Mouse (Mus musculus): ENCODE measurements at regions not wholly inside any gene's neighbourhood (a gene's known extent, or its start where the extent isn't known, plus 50 kb on each side); places are given as distances from the start of the nearest gene placed in this dataset.

- Histone ChIP-seq H3K27ac (no peak overlapping the region), H3K4me1 (replicated peaks) (no peaks in the 10 kb centered on the region), H3K36me3 (no peaks in the 10 kb centered on the region), H3K27me3 (no peaks in the 10 kb centered on the region), H3K4me3 (no peak overlapping the region), H3K9me3 (no peaks in the 10 kb centered on the region), H3K4me2 (no peak overlapping the region), H3K9ac (no peak overlapping the region)
- WGBS, result 62% methylated on average over 2 of the region's 2 CpGs
- ATAC-seq (ENCODE audit: low FRiP score), result no peak
Observed at GRCm38 (mm10) chr3:120591183-120591582, 580.3 kb downstream of the Rwdd3 start.

- ATAC-seq (ENCODE audit: low FRiP score), result no peak
- 52% methylated on average over 6 of the region's 6 CpGs for WGBS
Observed at GRCm38 (mm10) chr3:120570806-120571425, 600.6 kb downstream of the Rwdd3 start.

DNA sequence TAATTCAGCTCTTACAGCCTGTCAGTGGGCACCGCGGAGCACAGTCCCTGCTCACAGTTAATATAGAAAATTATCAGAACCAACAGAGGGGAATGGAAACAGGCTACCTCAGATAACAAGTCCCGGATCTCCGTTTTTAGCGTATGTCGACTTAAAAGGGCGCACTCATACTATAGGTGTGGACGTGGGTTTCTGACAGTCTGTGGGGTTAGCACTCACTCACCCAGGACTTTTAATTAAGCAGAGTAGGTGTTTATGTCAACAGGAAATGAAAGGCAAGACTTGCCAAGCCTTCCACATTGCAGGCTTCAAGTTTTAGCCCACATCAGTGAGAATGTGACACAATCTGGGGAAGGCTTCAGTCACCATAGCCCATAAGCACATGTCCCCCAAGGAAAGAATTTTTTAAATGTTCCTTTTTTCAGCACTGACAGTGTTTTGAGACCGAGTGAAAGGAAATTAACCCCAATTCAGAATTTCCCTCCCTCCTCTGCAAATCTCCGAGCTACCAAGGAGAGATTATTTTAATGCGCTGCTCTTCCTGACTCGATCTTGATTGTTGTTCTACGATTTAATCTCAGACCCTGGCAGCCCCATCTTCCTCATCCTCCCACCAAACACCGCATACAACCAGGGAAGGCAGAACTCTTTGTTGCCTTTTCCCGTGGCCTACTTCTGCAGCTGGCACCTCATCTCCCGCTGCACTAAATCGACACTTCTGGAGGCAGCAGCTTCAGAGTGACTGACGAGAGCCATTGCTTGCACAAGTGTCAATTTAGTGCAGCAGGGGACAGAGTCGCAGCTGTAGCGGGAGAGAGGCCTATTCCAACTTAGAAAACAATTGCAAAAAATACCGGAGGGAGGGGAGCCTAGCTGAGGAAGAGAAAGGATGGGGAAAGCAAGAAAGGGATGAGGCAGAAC lies 629.7 kb downstream of the Rwdd3 start:
- no peaks in the 10 kb centered on the region for H3K27me3 ChIP-seq
- no peaks in the 10 kb centered on the region for H3K9me3 ChIP-seq
- WGBS, result 52% methylated on average over 21 of the region's 21 CpGs
- H3K4me3 ChIP-seq, result no peak overlapping the region
- peak overlapping the region; percentile 20; the same call in 1 of the 2 replicates for H3K4me2 ChIP-seq
- peak overlapping the region; percentile 24 for H3K27ac ChIP-seq
- peaks cover 10% of the 10 kb centered on the region for H3K4me1 ChIP-seq (replicated peaks)
- peak; percentile 46; the same call in 1 of the 2 replicates for ATAC-seq (ENCODE audit: low FRiP score)
- H3K9ac ChIP-seq, result 0 out of 2 replicates have a peak overlapping the region, but pooled peaks have one; percentile 30
- no peaks in the 10 kb centered on the region for H3K36me3 ChIP-seq

More at GRCm38 (mm10) chr3:120570806-120571425, 600.6 kb downstream of the Rwdd3 start:
- Histone ChIP-seq H3K36me3 (no peaks in the 10 kb centered on the region), H3K4me1 (replicated peaks) (no peaks in the 10 kb centered on the region), H3K9me3 (no peaks in the 10 kb centered on the region), H3K27ac (no peak overlapping the region), H3K4me2 (no peak overlapping the region), H3K27me3 (no peaks in the 10 kb centered on the region), H3K4me3 (no peak overlapping the region), H3K9ac (no peak overlapping the region)

DNA sequence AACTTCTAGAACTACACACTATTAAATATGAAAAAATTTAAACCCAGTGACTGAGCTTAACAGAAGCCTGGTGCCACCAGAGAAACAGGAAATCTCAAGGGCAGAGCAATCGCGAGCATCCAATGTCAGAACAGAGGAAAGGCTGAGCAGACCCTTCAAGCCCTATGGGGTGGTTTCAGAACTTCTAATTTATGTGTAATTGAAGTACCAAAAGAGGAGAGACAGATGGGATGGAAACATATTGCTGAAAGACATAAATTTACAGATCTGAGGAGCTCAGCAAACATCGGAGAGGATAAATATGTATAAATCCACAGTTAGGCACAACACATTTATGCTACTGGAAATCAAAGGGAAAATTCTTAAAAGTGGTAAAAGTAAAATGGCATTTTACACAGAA lies 637.6 kb downstream of the Rwdd3 start:
- Histone ChIP-seq H3K4me1 (replicated peaks) (no peaks in the 10 kb centered on the region), H3K27ac (no peak overlapping the region), H3K36me3 (no peaks in the 10 kb centered on the region), H3K27me3 (no peaks in the 10 kb centered on the region), H3K9me3 (no peaks in the 10 kb centered on the region), H3K9ac (no peak overlapping the region), H3K4me3 (no peak overlapping the region), H3K4me2 (no peak overlapping the region)
- WGBS, result 86% methylated on average over 3 of the region's 3 CpGs
- ATAC-seq (ENCODE audit: low FRiP score), result no peak

- WGBS, result 78% methylated on average over 9 of the region's 9 CpGs
- no peaks in the 10 kb centered on the region for H3K36me3 ChIP-seq
- no peak overlapping the region for H3K4me2 ChIP-seq
- no peaks in the 10 kb centered on the region for H3K4me1 ChIP-seq (replicated peaks)
- no peaks in the 10 kb centered on the region for H3K9me3 ChIP-seq
- no peak for ATAC-seq (ENCODE audit: low FRiP score)
- no peak overlapping the region for H3K27ac ChIP-seq
- no peak overlapping the region for H3K4me3 ChIP-seq
- H3K9ac ChIP-seq, result no peak overlapping the region
- H3K27me3 ChIP-seq, result no peaks in the 10 kb centered on the region
Observed at GRCm38 (mm10) chr3:120531880-120532580, 639.5 kb downstream of the Rwdd3 start.

- WGBS, result 88% methylated on average over 1 of the region's 1 CpGs
- H3K36me3 ChIP-seq, result no peaks in the 10 kb centered on the region
- no peak overlapping the region for H3K4me2 ChIP-seq
Observed at GRCm38 (mm10) chr3:120511651-120512050, 659.8 kb downstream of the Rwdd3 start.

DNA sequence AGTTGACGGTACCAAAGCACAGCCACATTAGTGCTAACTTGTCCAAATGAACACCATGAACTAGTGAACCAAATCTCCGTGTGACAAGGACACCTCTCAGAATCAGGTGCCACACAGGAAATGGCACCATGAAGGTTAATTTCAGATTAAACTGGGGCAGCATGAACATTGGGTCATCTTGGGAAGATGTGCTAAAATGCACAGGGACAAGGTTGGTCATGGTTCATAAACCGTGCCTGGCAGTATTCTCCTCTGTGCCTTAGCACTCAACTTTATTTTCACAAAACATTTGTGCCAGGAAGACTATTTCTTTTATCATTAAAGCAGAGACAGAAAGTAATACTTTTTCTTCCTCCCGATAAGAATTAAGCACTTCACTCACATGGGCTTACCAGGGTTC lies 672.6 kb downstream of the Rwdd3 start:
- 82% methylated on average over 4 of the region's 4 CpGs for WGBS
- Histone ChIP-seq H3K4me1 (replicated peaks) (no peaks in the 10 kb centered on the region), H3K4me3 (no peak overlapping the region), H3K4me2 (no peak overlapping the region), H3K9ac (no peak overlapping the region), H3K27me3 (no peaks in the 10 kb centered on the region), H3K27ac (no peak overlapping the region), H3K9me3 (no peaks in the 10 kb centered on the region), H3K36me3 (no peaks in the 10 kb centered on the region)
- ATAC-seq (ENCODE audit: low FRiP score), result no peak

More at GRCm38 (mm10) chr3:120511651-120512050, 659.8 kb downstream of the Rwdd3 start:
- Histone ChIP-seq H3K4me1 (replicated peaks) (no peaks in the 10 kb centered on the region), H3K27me3 (no peaks in the 10 kb centered on the region), H3K27ac (no peak overlapping the region), H3K9me3 (no peaks in the 10 kb centered on the region), H3K9ac (no peak overlapping the region), H3K4me3 (no peak overlapping the region)
- ATAC-seq (ENCODE audit: low FRiP score), result no peak

GRCm38 (mm10) chr3:120477934-120478333 lies 693.6 kb downstream of the Rwdd3 start:
- H3K27me3 ChIP-seq, result no peaks in the 10 kb centered on the region
- H3K9me3 ChIP-seq, result no peaks in the 10 kb centered on the region
- WGBS, result 30% methylated on average over 1 of the region's 1 CpGs
- H3K9ac ChIP-seq, result no peak overlapping the region
- no peak for ATAC-seq (ENCODE audit: low FRiP score)
- H3K36me3 ChIP-seq, result no peaks in the 10 kb centered on the region
- no peak overlapping the region for H3K4me2 ChIP-seq
- H3K27ac ChIP-seq, result no peak overlapping the region
- H3K4me3 ChIP-seq, result no peak overlapping the region
- H3K4me1 ChIP-seq (replicated peaks), result peaks cover 7% of the 10 kb centered on the region

GRCm38 (mm10) chr3:120477232-120477631 lies 693.0 kb upstream of the Ptbp2 start:
- no peak overlapping the region for H3K4me2 ChIP-seq
- no peaks in the 10 kb centered on the region for H3K36me3 ChIP-seq
- H3K4me1 ChIP-seq (replicated peaks), result peaks cover 14% of the 10 kb centered on the region
- no peak overlapping the region for H3K4me3 ChIP-seq
- H3K27ac ChIP-seq, result no peak overlapping the region
- no peaks in the 10 kb centered on the region for H3K27me3 ChIP-seq
- no peak overlapping the region for H3K9ac ChIP-seq
- no peaks in the 10 kb centered on the region for H3K9me3 ChIP-seq
- 77% methylated on average over 2 of the region's 2 CpGs for WGBS
- ATAC-seq (ENCODE audit: low FRiP score), result no peak

DNA sequence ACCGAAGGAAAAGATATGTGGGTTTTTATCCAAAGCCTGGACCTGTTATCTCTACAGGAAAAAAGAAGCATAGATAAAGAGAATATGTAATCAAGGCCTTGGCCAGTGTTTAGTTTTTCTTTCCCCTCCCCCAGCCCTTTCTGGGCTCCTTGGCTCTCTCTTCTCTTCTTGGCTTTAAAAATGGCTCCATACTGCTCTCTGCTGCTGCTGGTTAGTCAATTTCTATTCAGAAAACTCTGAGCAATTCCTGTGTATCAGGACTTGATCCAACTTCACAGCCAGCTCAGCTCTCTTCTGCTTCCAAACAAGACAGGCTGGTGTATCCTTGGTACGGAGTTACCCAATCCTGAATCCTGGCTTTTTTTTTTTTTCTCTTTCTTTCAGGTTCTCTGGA lies 689.4 kb upstream of the Ptbp2 start:
- Histone ChIP-seq H3K9me3 (no peaks in the 10 kb centered on the region), H3K4me2 (no peak overlapping the region), H3K9ac (no peak overlapping the region), H3K27me3 (no peaks in the 10 kb centered on the region), H3K36me3 (no peaks in the 10 kb centered on the region), H3K27ac (peak overlapping the region; percentile 6; the same call in 1 of the 2 replicates), H3K4me1 (replicated peaks) (peaks cover 19% of the 10 kb centered on the region), H3K4me3 (no peak overlapping the region)
- WGBS, result 66% methylated on average over 2 of the region's 2 CpGs
- ATAC-seq (ENCODE audit: low FRiP score), result peak; percentile 78

DNA sequence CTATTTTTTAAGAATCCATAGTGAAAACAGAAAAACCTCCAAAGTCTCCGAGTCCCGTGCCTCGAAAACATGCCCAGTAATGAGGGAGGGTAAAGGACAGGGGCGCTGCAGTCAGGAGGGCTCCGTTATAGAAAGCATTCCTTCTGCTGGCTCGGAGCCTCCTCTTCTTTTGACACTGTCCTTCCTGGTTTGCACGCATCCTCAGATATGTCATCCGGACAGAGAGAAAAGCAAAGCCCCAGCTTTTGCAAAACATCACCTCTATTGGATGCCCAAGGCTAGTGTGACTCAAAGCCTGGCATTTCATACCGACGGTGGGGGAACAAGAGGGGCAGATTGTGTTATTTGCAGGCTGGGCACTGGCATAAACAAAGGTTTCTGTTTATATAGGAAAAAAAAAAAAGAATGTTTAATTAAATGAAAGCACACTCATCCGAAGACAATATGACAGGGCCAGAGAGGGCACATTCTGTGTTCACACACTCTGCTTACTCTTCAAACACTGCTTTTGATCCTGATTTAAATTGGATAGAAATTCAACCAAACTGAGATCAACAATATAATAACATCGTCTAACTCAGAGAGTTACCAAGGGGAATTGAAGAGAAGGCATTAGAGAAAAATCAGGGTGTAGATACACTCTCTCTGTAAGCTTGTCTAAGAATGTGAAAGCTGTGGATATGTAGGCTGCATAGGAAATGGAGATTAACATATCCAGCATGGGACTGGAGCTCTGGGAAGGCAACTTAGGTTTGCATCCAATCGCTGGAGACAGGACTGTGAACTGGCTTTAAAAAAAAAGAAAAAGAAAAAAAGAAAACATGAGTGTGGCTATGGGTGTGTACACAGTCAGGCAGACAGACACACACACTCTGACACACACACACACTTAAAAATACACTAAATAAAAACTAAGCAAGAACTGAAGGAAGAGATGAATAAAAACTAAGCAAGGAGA lies 688.7 kb upstream of the Ptbp2 start:
- Histone ChIP-seq H3K36me3 (no peaks in the 10 kb centered on the region), H3K4me3 (no peak overlapping the region), H3K27me3 (no peaks in the 10 kb centered on the region), H3K27ac (peak overlapping the region; percentile 74), H3K9me3 (no peaks in the 10 kb centered on the region), H3K4me1 (replicated peaks) (peaks cover 19% of the 10 kb centered on the region), H3K4me2 (0 out of 2 replicates have a peak overlapping the region, but pooled peaks have one; percentile 9), H3K9ac (peak overlapping the region; percentile 36; the same call in 1 of the 2 replicates)
- 44% methylated on average over 13 of the region's 13 CpGs for WGBS
- 0 out of 2 replicates have a peak, but pooled peaks have one; percentile 55 for ATAC-seq (ENCODE audit: low FRiP score)

All from hindbrain, embryonic 13.5 days (tissue).